Mouse (Mus musculus): ENCODE measurements around the gene Kdm1b.

GRCm38 (mm10) chr13:47072484-47072883, 29.2 kb downstream of the Kdm1b start:
- no peak for TF ChIP-seq CTCF (IDR thresholded peaks at IDR 0.05; ENCODE audit: low read depth)
- no peak for TF ChIP-seq EP300 (IDR thresholded peaks at IDR 0.05; ENCODE audit: low read depth)

Measured in heart, postnatal 0 days (tissue).